Mouse (Mus musculus): ENCODE data around the gene Kremen1. TPM values are rescaled to one million over a fixed set of nuclear protein-coding genes. Genes with fewer than 3 reads are reported as not detected.

Kremen1 gene
- total and polyA plus RNA-seq, 3 experiments = 5.0 to 11.8 (median 7.3) TPM

DNA sequence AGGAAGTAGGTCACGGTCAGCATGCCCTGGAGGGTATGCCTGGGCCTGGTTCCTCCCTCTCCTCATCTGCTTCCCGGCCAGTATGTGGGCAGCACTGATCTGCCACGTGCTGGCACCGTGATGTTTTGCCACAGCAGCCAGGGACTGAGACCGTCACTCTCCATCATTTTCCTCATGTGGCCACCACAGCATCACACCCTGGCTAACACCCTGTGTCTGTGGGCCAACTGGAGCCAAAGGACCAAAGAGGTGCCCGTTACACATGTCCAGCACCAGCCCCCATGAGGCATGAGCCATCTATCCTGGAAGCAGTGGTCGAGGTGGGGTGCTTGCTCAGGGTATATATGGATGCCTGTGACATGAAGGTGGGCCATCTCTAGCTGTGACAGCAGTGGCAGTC, 86.2 kb downstream of the Kremen1 start:
- Histone ChIP-seq H3K9ac (ENCODE audit: insufficient read depth, low read depth) (no peak overlapping the region), H3K4me1 (ENCODE audit: control insufficient read depth in 1 of 2, insufficient read depth in 2 of 2) (peaks cover 0 to 49% of the 10 kb centered on the region in 2 experiments; a peak in 3 of 4 replicates), H3K4me2 (ENCODE audit: insufficient read depth, low read depth, poor library complexity, severe bottlenecking) (no peak overlapping the region), H3K36me3 (replicated peaks in 1 of 2; ENCODE audit: control insufficient read depth in 1 of 2, insufficient read depth in 1 of 2, low read length in 1 of 2) (no peaks in the 10 kb centered on the region), H3K27me3 (replicated peaks) (no peaks in the 10 kb centered on the region), H3K9me3 (replicated peaks; ENCODE audit: low read length) (no peaks in the 10 kb centered on the region), H3K4me3 (replicated peaks in 1 of 3; ENCODE audit: low read depth in 2 of 3, low read length in 2 of 3, poor library complexity in 1 of 3) (no peak overlapping the region), H3K79me2 (replicated peaks; ENCODE audit: control insufficient read depth, extremely low read depth, insufficient read depth, poor library complexity, severe bottlenecking) (no peaks in the 10 kb centered on the region), H3K27ac (ENCODE audit: insufficient read depth, low read depth) (no peak overlapping the region)
- DNase-seq (ENCODE audit: extremely low read depth) = no peak
- in situ Hi-C loops (cut with MboI; ENCODE audit: low pct_ligation_motif_present, low pct_unique_long_range_greater_than_20kb, low sequenced_read_pairs) = no loop called here
- dilution Hi-C loops (cut with MboI; ENCODE audit: extremely low pct_ligation_motif_present, extremely low pct_unique_long_range_greater_than_20kb, low sequenced_read_pairs) = no loop called here
- TF ChIP-seq NRF1 (IDR thresholded peaks at IDR 0.05; ENCODE audit: low read depth, low read length) (no peak), TCF12 (IDR thresholded peaks at IDR 0.05; ENCODE audit: low read depth, low read length) (no peak), USF1 (IDR thresholded peaks at IDR 0.05; ENCODE audit: low read depth, low read length) (no peak), RCOR1 (conservative IDR thresholded peaks at IDR 0.05; ENCODE audit: low read depth, low read length) (no peak), PAX5 (IDR thresholded peaks at IDR 0.05; ENCODE audit: low read length) (no peak), EP300 (IDR thresholded peaks at IDR 0.05; ENCODE audit: low read length) (no peak), RAD21 (IDR thresholded peaks at IDR 0.05; ENCODE audit: low read depth, low read length) (no peak), MYC (IDR thresholded peaks at IDR 0.05; ENCODE audit: low read depth, low read length) (no peak), ZKSCAN1 (IDR thresholded peaks at IDR 0.05; ENCODE audit: borderline replicate concordance, low read depth, low read length) (no peak), ZMIZ1 (IDR thresholded peaks at IDR 0.05; ENCODE audit: low read depth, low read length) (no peak), BHLHE40 (IDR thresholded peaks at IDR 0.05; ENCODE audit: low read depth, low read length) (no peak), CTCF (conservative IDR thresholded peaks at IDR 0.05 in 1 of 2, IDR thresholded peaks at IDR 0.05 in 1 of 2; ENCODE audit: low read depth in 2 of 2, low read length in 2 of 2) (no peak)

DNA sequence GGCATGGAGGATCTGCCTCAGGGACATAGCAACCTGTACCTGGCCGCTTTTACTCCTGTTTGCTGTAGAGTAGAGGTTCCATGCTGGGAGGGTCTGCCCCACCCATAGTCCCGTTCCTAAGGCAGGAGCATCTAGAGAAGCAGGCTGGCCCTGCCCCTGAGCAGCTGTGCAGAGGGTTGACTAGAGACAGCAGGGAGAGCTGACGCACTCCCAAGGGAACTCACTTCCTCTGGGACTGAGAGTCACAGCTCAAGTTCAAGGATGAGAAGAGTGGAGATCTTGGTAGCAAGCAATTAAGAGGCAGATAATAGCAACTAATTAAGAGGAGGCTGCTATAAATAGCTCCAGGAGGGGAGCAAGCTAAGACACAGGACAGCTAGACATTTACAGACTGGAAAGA, 88.5 kb downstream of the Kremen1 start:
- Histone ChIP-seq H3K4me2 (ENCODE audit: insufficient read depth, low read depth, poor library complexity, severe bottlenecking) (no peak overlapping the region), H3K79me2 (replicated peaks; ENCODE audit: control insufficient read depth, extremely low read depth, insufficient read depth, poor library complexity, severe bottlenecking) (no peaks in the 10 kb centered on the region), H3K4me1 (ENCODE audit: control insufficient read depth in 1 of 2, insufficient read depth in 2 of 2) (peaks cover 0 to 40% of the 10 kb centered on the region in 2 experiments; a peak in 2 of 4 replicates), H3K27me3 (replicated peaks) (no peaks in the 10 kb centered on the region), H3K4me3 (replicated peaks in 1 of 3; ENCODE audit: low read depth in 2 of 3, low read length in 2 of 3, poor library complexity in 1 of 3) (no peak overlapping the region), H3K9ac (ENCODE audit: insufficient read depth, low read depth) (no peak overlapping the region), H3K27ac (ENCODE audit: insufficient read depth, low read depth) (no peak overlapping the region), H3K9me3 (replicated peaks; ENCODE audit: low read length) (no peaks in the 10 kb centered on the region), H3K36me3 (replicated peaks in 1 of 2; ENCODE audit: control insufficient read depth in 1 of 2, insufficient read depth in 1 of 2, low read length in 1 of 2) (no peaks in the 10 kb centered on the region)
- dilution Hi-C loops (cut with MboI; ENCODE audit: extremely low pct_ligation_motif_present, extremely low pct_unique_long_range_greater_than_20kb, low sequenced_read_pairs) = no loop called here
- TF ChIP-seq ZC3H11A (IDR thresholded peaks at IDR 0.05; ENCODE audit: low read depth, low read length) = no peak
- TF ChIP-seq MEF2A (IDR thresholded peaks at IDR 0.05; ENCODE audit: borderline replicate concordance, low read depth, low read length) = no peak
- no peak for TF ChIP-seq SMC3 (IDR thresholded peaks at IDR 0.05; ENCODE audit: low read depth, low read length)
- TF ChIP-seq E2F4 (IDR thresholded peaks at IDR 0.05; ENCODE audit: insufficient replicate concordance, low read depth, low read length) = no peak
- no peak for TF ChIP-seq EP300 (IDR thresholded peaks at IDR 0.05; ENCODE audit: low read length)
- TF ChIP-seq SIN3A (IDR thresholded peaks at IDR 0.05; ENCODE audit: low read length) = no peak
- no peak for TF ChIP-seq ELF1 (IDR thresholded peaks at IDR 0.05; ENCODE audit: low read depth, low read length)
- TF ChIP-seq RCOR1 (conservative IDR thresholded peaks at IDR 0.05; ENCODE audit: low read depth, low read length) = no peak
- no peak for TF ChIP-seq JUN (IDR thresholded peaks at IDR 0.05; ENCODE audit: insufficient read depth, low read depth, low read length)
- TF ChIP-seq ZKSCAN1 (IDR thresholded peaks at IDR 0.05; ENCODE audit: borderline replicate concordance, low read depth, low read length) = no peak
- no peak for TF ChIP-seq GABPA (IDR thresholded peaks at IDR 0.05; ENCODE audit: insufficient replicate concordance, low read depth, low read length)
- TF ChIP-seq USF2 (conservative IDR thresholded peaks at IDR 0.05; ENCODE audit: low read depth, low read length) = no peak
- TF ChIP-seq TBP (conservative IDR thresholded peaks at IDR 0.05; ENCODE audit: low read depth, low read length) = no peak
- TF ChIP-seq NRF1 (IDR thresholded peaks at IDR 0.05; ENCODE audit: low read depth, low read length) = no peak
- DNase-seq (ENCODE audit: extremely low read depth) = no peak
- in situ Hi-C loops (cut with MboI; ENCODE audit: low pct_ligation_motif_present, low pct_unique_long_range_greater_than_20kb, low sequenced_read_pairs) = no loop called here

All from CH12.LX (cell line).